Mouse (Mus musculus) heart, embryonic 10.5 days (tissue): ENCODE measurements around the gene Prss16. TPM values are rescaled to one million over a fixed set of nuclear protein-coding genes. Genes with fewer than 3 reads are reported as not detected.

Source experiments
- DNase-seq: peaks from one replicate; pipeline ENCODE4 v3.0.0-alpha.2; 2017; ENCODE audit warnings: low spot score
- H3K27ac ChIP-seq: fragments of 300-500 bp; sonication (generic); 2 replicates; pipeline ENCODE4 v1.5.1; 2016; ENCODE audit warnings: mild to moderate bottlenecking
- H3K27me3 ChIP-seq: fragments of 300-500 bp; sonication (generic); 2 replicates; pipeline ENCODE4 v1.6.1; 2016; ENCODE audit warnings: mild to moderate bottlenecking; ENCODE audit not compliant: poor library complexity, insufficient read depth, severe bottlenecking
- H3K36me3 ChIP-seq: fragments of 300-500 bp; sonication (generic); 2 replicates; pipeline ENCODE4 v1.6.1; 2016; ENCODE audit warnings: mild to moderate bottlenecking, moderate library complexity
- H3K4me1 ChIP-seq: fragments of 300-500 bp; sonication (generic); 2 replicates; pipeline ENCODE4 v1.6.1; 2016; ENCODE audit warnings: mild to moderate bottlenecking
- H3K4me3 ChIP-seq: fragments of 300-500 bp; sonication (generic); 2 replicates; pipeline ENCODE4 v1.5.1; 2016; ENCODE audit warnings: mild to moderate bottlenecking, moderate library complexity
- H3K9me3 ChIP-seq: fragments of 300-500 bp; sonication (generic); 2 replicates; pipeline ENCODE4 v1.6.1; 2016; ENCODE audit warnings: mild to moderate bottlenecking, moderate library complexity
- WGBS: fragments of 180-500 bp; shearing (Covaris S2); methylation state at CpG from one replicate; pipeline ENCODE4 v1.1.7; 2016; 5-methylcytosine and 5-hydroxymethylcytosine counted together
- microRNA-seq: library from miRNA; unstranded; fragments of <30 nt; microRNA quantifications from one replicate; pipeline ENCODE4, GENCODE M21; 2017
- polyA plus RNA-seq: library from polyadenylated mRNA; unstranded; fragments of >200 nt; fragmentation: Nextera tagmentation; extraction: Ambion mirVana; gene quantifications from 2 replicates; pipeline ENCODE4 v1.2.1, GENCODE M21; 2016

Gene Prss16
- polyA plus RNA-seq, 1 experiment from 2014 or later, result 0.33 TPM

- no peak overlapping the region for H3K4me3 ChIP-seq
- no peaks in the 10 kb centered on the region for H3K36me3 ChIP-seq
- 0 out of 2 replicates have a peak, but pooled peaks cover 3% of the 10 kb centered on the region for H3K4me1 ChIP-seq
- DNase-seq, result peak; percentile 16
- H3K27me3 ChIP-seq, result no peaks in the 10 kb centered on the region
- no peak overlapping the region for H3K27ac ChIP-seq
- WGBS, result 26% methylated on average over 2 of the region's 2 CpGs
- no peaks in the 10 kb centered on the region for H3K9me3 ChIP-seq
Observed at GRCm38 (mm10) chr13:21969816-21970215, 39.7 kb downstream of the Prss16 start.

DNA sequence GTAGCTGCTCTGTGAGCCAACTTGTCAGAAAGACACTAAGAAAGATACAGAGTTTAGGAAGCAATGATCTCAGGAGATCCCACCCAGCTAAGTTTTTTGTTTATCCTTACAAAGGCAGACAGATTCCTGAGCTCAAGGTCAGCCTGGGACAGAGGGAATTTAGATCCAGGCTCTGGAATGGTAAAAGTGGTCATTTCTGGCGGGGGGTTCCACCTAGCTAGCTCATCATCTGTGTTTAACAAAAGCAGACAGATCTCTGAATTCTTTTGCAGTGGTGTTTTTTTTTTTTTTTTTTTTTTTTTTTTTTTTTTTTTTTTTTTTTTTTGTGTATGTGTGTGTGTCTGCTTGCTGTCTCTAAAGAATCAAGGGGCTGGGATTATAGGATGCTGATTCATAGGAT, 40.3 kb downstream of the Prss16 start:
- DNase-seq, result peak; percentile 24
- Histone ChIP-seq H3K27me3 (no peaks in the 10 kb centered on the region), H3K4me1 (0 out of 2 replicates have a peak, but pooled peaks cover 3% of the 10 kb centered on the region), H3K27ac (no peak overlapping the region), H3K4me3 (no peak overlapping the region), H3K9me3 (no peaks in the 10 kb centered on the region), H3K36me3 (no peaks in the 10 kb centered on the region)
- 60% methylated on average over 1 of the region's 1 CpGs for WGBS

Small RNAs within 50 kb of the gene (microRNA-seq; reads per million reads assigned to microRNA genes)
- gene Gm44390, result not detected
- not detected for gene Gm44486

Other genes with a start within 250 kb of the Prss16 start
- 12.2 and 12.8 TPM in 2 replicates for gene Hist1h1b, start 229.1 kb downstream of the Prss16 start, polyA plus RNA-seq
- gene Hist1h3i, start 226.4 kb downstream of the Prss16 start, polyA plus RNA-seq, result 51.2 and 119 TPM in 2 replicates
- gene Hist1h2an, start 222.5 kb downstream of the Prss16 start, polyA plus RNA-seq, result 4.6 and 7.6 TPM in 2 replicates
- 1.00 and 1.6 TPM in 2 replicates for gene Hist1h2bp, start 222.3 kb downstream of the Prss16 start, polyA plus RNA-seq
- gene Hist1h2bq, start 199.5 kb downstream of the Prss16 start, polyA plus RNA-seq, result 9.9 and 15.1 TPM in 2 replicates
- gene Hist1h2ao, start 199.3 kb downstream of the Prss16 start, polyA plus RNA-seq, result not detected in 2 replicates
- gene Hist1h4m, start 198.0 kb downstream of the Prss16 start, polyA plus RNA-seq, result not detected in 2 replicates
- 3.8 and 9.2 TPM in 2 replicates for gene Hist1h4n, start 177.5 kb downstream of the Prss16 start, polyA plus RNA-seq
- 2,387 and 3,574 TPM in 2 replicates for gene Hist1h2ap, start 176.2 kb downstream of the Prss16 start, polyA plus RNA-seq
- 9.9 and 15.3 TPM in 2 replicates for gene Hist1h2br, start 176.0 kb downstream of the Prss16 start, polyA plus RNA-seq
- gene Zfp184, start 64.6 kb downstream of the Prss16 start, polyA plus RNA-seq, result 7.4 and 9.1 TPM in 2 replicates
- 0.09 TPM in 1 of 2 replicates, not detected in the other for gene Pom121l2, start 28.5 kb downstream of the Prss16 start, polyA plus RNA-seq
- 3.5 and 4.5 TPM in 2 replicates for gene Hist1h2ah, start 25.8 kb upstream of the Prss16 start, polyA plus RNA-seq
- gene Hist1h2bk, start 26.1 kb upstream of the Prss16 start, polyA plus RNA-seq, result 3.1 and 6.4 TPM in 2 replicates
- 10.6 and 21.8 TPM in 2 replicates for gene Hist1h4i, start 31.6 kb upstream of the Prss16 start, polyA plus RNA-seq
- gene Hist1h2ag, start 33.2 kb upstream of the Prss16 start, polyA plus RNA-seq, result 18.7 and 42.5 TPM in 2 replicates
- gene Hist1h2bj, start 33.5 kb upstream of the Prss16 start, polyA plus RNA-seq, result 8.3 and 12.9 TPM in 2 replicates
- not detected in 2 replicates for gene Vmn1r188, start 74.7 kb upstream of the Prss16 start, polyA plus RNA-seq
- not detected in 2 replicates for gene Vmn1r189, start 96.1 kb upstream of the Prss16 start, polyA plus RNA-seq
- gene Vmn1r191, start 174.2 kb upstream of the Prss16 start, polyA plus RNA-seq, result not detected in 2 replicates
- gene Vmn1r192, start 181.4 kb upstream of the Prss16 start, polyA plus RNA-seq, result not detected in 2 replicates
- gene Vmn1r193, start 213.4 kb upstream of the Prss16 start, polyA plus RNA-seq, result not detected in 2 replicates
- not detected in 2 replicates for gene Vmn1r194, start 234.5 kb upstream of the Prss16 start, polyA plus RNA-seq